Mouse (Mus musculus) left cerebral cortex, adult 2 months (tissue): ENCODE measurements at regions not wholly inside any gene's neighbourhood (a gene's known extent, or its start where the extent isn't known, plus 50 kb on each side); places are given as distances from the start of the nearest gene placed in this dataset.

Experiments used
- DNase-seq, 2 experiments: peaks; one replicate each; pipeline ENCODE4 v3.0.0; 2021 to 2022; ENCODE audit warnings: low spot score in 2 of 2, mixed read lengths in 1 of 2; ENCODE audit errors: extremely low spot score in 1 of 2
- H3K27ac ChIP-seq: fragments of 200-600 bp; 2 replicates; pipeline ENCODE4 v1.8.1; 2022
- H3K4me3 ChIP-seq: fragments of 200-600 bp; 2 replicates; pipeline ENCODE4 v1.8.1; 2022
- CTCF ChIP-seq: fragments of 200-600 bp; IDR thresholded peaks from 2 replicates; pipeline ENCODE4 v1.8.1; 2022; ENCODE audit warnings: antibody characterized with exemption, mild to moderate bottlenecking, moderate library complexity
- intact Hi-C: fragments of 180-260 bp; cut with DNase I; formaldehyde crosslinking; loops from one replicate; pipeline ENCODE4 v1.15.1; 2025

DNA sequence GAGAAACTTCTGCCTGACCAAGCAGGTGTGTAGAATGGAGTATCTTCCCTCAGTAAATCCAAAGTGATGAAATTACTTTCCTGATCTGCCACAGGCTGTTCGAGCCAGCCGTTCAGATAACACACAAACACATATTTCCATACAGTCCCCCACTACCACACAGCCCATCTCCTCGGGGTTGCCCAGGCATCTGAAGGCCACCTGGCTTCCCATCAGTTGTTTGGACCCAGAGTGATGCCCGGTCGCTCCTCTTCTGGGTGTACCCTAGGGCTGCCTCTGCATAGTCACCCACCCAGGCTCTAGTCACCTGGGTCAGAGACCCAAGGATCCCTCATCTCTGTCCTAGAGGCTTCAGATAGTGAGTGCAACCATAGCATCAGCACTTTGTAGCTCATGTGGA is 107.9 kb downstream of the CK137956 start:
- no peak for DNase-seq
- Histone ChIP-seq H3K27ac (no peak overlapping the region), H3K4me3 (no peak overlapping the region)
- no peak for TF ChIP-seq CTCF
- intact Hi-C loops, result loop anchor here (5.0 kb wide), 1 partner anchor 124 kb away; the partner anchor contains the start of gene Csmd2

DNA sequence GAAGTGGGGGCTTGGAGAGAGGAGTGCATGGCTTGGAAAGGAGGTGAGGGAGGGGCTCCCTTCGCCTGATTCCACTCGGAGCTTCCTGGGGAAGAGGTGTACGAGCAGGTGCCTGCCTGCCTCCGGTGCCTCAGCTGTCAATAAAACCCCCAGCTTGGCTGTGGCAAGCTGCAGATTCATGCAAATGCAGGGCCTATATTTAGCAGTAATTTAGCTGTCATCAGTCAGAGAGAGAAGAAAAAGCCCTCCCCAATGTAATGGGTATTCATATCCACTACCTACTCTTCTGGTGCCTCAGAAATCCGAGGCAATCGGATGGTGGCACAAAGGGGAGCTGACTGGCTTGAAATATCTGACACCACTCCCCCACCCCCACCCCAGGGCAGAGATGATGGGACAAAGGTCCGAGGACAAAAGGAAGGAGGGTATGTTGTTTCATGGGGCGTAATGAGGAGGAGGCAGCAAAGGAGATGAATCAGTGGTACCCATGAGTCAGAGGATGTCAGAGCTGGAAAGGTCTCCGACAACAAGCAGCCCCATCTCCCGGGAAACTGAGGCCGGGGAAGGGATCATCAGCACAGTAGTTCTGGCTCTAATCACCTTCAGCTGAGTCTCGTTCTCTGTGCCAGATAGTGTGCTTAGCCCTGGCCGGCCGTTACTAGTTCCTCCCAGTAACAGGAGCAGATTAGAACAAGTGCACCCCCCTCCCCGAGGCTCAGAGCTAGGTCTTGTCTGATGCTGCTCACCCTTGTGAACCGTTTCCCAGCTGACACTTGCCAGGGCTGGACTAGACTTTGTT is 109.2 kb downstream of the CK137956 start:
- DNase-seq, result peak; percentile 40 to 66
- intact Hi-C loops, result loop anchor here (5.0 kb wide), 1 partner anchor 126 kb away; the partner anchor contains the start of gene Csmd2
- H3K27ac ChIP-seq, result peak overlapping the region; percentile 70
- H3K4me3 ChIP-seq, result no peak overlapping the region
- TF ChIP-seq CTCF, result no peak

DNA sequence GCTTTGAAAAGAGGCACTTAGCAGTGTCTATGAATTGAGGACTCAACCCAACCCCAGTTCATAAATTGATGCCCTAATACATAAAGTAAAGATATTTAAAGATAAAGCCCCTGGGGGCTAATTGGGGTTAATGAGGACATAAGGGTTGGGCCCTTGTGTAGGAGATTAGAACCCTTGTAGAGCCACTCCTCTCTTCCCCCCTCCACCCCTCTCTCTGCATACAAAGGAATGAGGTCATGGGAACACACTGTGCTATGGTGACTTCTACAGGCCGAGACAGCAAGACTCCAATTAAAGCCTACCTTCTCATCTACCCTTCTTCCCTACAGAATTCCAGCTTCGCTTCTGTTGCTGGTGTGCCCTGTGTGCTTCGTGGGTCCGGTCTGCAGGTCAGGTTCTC is 110.5 kb downstream of the CK137956 start:
- DNase-seq, result no peak
- intact Hi-C loops, result loop anchor here (5.0 kb wide), 1 partner anchor 127 kb away; the partner anchor contains the start of gene Csmd2
- TF ChIP-seq CTCF, result no peak
- peak overlapping the region; percentile 36; the same call in 1 of the 2 replicates for H3K27ac ChIP-seq
- no peak overlapping the region for H3K4me3 ChIP-seq

- no peak for TF ChIP-seq CTCF
- Histone ChIP-seq H3K27ac (peak overlapping the region; percentile 36; the same call in 1 of the 2 replicates), H3K4me3 (no peak overlapping the region)
- intact Hi-C loops, result no loop called here
- DNase-seq, result no peak
These were observed 111.2 kb downstream of the CK137956 start for GRCm38 (mm10) chr4:127859505-127859904.

DNA sequence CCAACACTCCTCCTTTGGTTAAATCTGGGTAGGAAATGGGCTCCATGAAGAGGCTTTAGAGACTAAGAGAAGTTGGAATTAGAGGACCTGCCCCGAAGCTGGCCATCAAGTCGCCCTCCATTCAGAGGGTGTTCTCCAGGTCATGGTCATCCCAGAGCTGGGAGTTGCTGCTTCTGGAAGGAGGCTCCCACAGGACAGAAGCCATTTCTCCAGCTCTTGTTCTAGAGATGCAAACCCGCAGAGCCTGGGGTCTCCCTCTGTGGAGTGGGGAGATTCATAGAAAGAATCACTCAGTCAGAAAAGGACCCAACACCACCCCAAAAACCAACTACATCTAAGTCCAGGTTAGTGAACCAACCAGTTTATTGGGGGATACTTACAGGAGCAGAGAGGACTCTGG is 112.2 kb downstream of the CK137956 start:
- TF ChIP-seq CTCF, result no peak
- Histone ChIP-seq H3K27ac (no peak overlapping the region), H3K4me3 (no peak overlapping the region)
- DNase-seq, result no peak
- intact Hi-C loops, result no loop called here

GRCm38 (mm10) chr4:127855836-127856235 is 114.9 kb downstream of the CK137956 start:
- no peak for DNase-seq
- Histone ChIP-seq H3K4me3 (no peak overlapping the region), H3K27ac (no peak overlapping the region)
- TF ChIP-seq CTCF, result no peak
- intact Hi-C loops, result no loop called here

DNA sequence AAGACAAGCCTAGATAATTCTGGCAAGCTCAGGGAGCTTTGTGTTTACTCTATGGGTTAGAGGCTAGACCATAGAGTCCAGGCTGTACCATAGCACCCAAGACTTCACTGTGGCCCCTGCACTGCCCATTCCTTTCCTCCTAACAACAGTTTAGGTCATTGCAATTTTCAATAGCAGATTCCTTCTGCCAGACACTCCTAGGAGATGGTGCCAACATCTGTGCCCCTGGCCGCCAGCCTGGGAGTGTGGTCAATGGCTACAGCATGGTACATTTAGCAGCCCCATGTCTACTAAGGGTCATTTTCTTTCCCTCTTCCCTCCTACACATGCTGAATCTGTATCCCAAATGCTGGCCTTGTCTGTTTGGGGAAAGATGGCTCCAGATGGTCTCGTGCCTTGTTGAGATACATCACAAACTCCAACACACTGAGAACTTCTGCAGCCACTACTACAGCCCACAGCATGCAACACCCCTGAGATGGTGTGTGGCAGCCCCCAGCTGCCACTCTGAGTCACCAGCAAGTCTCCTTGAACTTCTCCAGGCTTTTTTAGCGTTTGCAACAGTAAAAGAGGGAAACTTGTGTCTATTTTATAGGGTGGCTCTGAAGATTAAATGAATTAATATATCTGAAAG is 115.9 kb downstream of the CK137956 start:
- TF ChIP-seq CTCF, result no peak
- no peak for DNase-seq
- intact Hi-C loops, result no loop called here
- Histone ChIP-seq H3K4me3 (no peak overlapping the region), H3K27ac (no peak overlapping the region)

- intact Hi-C loops, result no loop called here
These were observed 121.4 kb downstream of the CK137956 start for GRCm38 (mm10) chr4:127849306-127849705.

DNA sequence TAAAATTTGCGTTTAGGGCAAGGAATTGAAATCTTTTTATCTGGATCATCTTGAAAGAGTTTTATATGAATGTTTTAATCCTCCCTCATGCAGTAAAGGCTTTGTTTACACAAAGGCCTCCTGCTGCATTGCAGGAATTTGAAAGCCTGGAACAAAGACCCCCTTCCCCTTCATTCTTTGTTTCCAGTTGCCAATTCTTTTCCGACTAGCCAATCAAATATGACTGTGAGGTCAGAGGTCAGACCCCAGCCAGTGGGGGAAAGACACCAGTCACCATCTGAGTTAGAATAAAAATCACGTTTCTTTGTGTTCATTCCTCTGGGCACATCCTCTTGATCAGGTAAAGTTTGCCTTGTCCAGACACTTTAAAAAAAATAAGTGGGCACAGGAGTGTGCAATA is 124.4 kb downstream of the CK137956 start:
- TF ChIP-seq CTCF, result no peak
- no peak overlapping the region for H3K4me3 ChIP-seq
- DNase-seq, result no peak
- H3K27ac ChIP-seq, result no peak overlapping the region
- intact Hi-C loops, result no loop called here

More at GRCm38 (mm10) chr4:127849306-127849705, 121.4 kb downstream of the CK137956 start:
- Histone ChIP-seq H3K27ac (no peak overlapping the region), H3K4me3 (no peak overlapping the region)
- DNase-seq, result no peak
- TF ChIP-seq CTCF, result no peak

GRCm38 (mm10) chr4:127843421-127843820 is 127.3 kb downstream of the CK137956 start:
- TF ChIP-seq CTCF, result no peak
- intact Hi-C loops, result no loop called here
- H3K4me3 ChIP-seq, result no peak overlapping the region
- H3K27ac ChIP-seq, result no peak overlapping the region
- no peak for DNase-seq

DNA sequence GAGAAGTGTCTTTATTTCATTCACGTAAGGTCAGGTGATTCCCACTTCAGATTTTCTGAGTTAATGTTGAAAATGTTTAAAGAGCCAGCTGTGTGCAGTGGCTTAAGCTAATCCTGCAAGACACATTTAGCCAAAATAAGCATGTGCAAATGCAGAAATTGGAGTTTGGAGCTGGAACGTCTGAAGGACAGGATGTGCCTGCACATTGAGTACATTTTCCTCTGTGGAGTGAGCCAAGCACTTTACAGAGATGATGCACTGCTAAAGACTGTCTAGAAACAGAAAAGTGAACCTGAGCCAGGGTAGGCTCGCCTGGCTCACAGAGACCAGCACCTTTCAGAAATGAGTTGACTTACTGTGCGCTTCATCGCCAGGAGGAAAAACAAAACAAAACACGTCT is 137.1 kb downstream of the CK137956 start:
- peak overlapping the region; percentile 36; the same call in 1 of the 2 replicates for H3K27ac ChIP-seq
- no peak overlapping the region for H3K4me3 ChIP-seq
- no peak for TF ChIP-seq CTCF
- no peak for DNase-seq
- intact Hi-C loops, result loop anchor here (5.0 kb wide), 1 partner anchor 154 kb away; the partner anchor contains the start of gene Csmd2

- no peak for TF ChIP-seq CTCF
These were observed 143.8 kb downstream of the CK137956 start for GRCm38 (mm10) chr4:127826988-127827387.

More at GRCm38 (mm10) chr4:127826988-127827387, 143.8 kb downstream of the CK137956 start:
- intact Hi-C loops, result no loop called here
- H3K27ac ChIP-seq, result peak overlapping the region; percentile 6; the same call in 1 of the 2 replicates
- DNase-seq, result no peak
- H3K4me3 ChIP-seq, result no peak overlapping the region
